ENCODE assay signal across 13 mouse cellular contexts in the genomic region with DNA sequence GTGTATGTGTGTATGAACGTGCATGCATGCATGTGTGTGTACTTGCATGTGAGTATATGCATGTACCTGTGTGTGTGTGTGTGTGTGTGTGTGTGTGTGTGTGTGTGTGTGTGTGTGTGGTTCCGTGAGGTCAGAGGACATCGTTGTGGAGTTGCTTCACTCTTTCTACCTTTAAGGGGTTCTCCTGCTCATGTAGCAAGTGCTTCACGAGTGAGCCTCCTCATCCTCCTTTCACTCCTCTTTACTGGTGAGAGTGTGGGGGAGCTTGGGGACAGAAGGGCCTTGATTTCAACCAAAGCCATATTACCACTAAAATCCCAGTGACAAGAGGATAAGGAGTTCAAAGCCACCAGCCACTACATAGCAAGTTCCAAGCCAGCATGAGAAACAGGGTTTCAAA. TPM values are rescaled to one million over a fixed set of nuclear protein-coding genes. Genes with fewer than 3 reads are reported as not detected.
DNase-seq lines count a peak whose midpoint lies in the region; ATAC-seq and TF ChIP-seq lines count a peak whose summit lies in the region.
"Had no signal": no experiment of that assay in that cellular context is flagged by ENCODE, and none has a peak within 500 bp of the region (broad histone marks: within the 10 kb centered on the region; RNA-seq: fewer than 3 reads in every experiment).

No protein-coding gene starts in this region.

- no peaks in the 10 kb centered on the region for H3K27me3 ChIP-seq in intestine, embryonic 14.5 days (replicated peaks; ENCODE audit: control insufficient read depth, insufficient read depth, low read length)
- no peaks in the 10 kb centered on the region for H3K27me3 ChIP-seq in intestine, postnatal 0 days (replicated peaks; ENCODE audit: control insufficient read depth, insufficient read depth, low read length)
- H3K27me3 ChIP-seq in testis, adult 2 months (ENCODE audit: control insufficient read depth, insufficient read depth, low read length), result no peaks in the 10 kb centered on the region
- H3K27me3 ChIP-seq in stomach, embryonic 16.5 days (ENCODE audit: control insufficient read depth, insufficient read depth, low read length), result no peaks in the 10 kb centered on the region

- WGBS in intestine, embryonic 14.5 days, result 83% methylated on average over 4 of the region's 4 CpGs
- WGBS in intestine, postnatal 0 days, result 81% methylated on average over 4 of the region's 4 CpGs
- WGBS in stomach, embryonic 16.5 days, result 70% methylated on average over 4 of the region's 4 CpGs

- H3K4me1 ChIP-seq in intestine, embryonic 14.5 days (replicated peaks; ENCODE audit: control insufficient read depth, insufficient read depth, low read length), result peaks cover 7% of the 10 kb centered on the region; the same call in 1 of the 2 replicates
- no peaks in the 10 kb centered on the region for H3K4me1 ChIP-seq in intestine, postnatal 0 days (replicated peaks; ENCODE audit: control insufficient read depth, insufficient read depth, low read length)
- no peaks in the 10 kb centered on the region for H3K4me1 ChIP-seq in testis, adult 2 months (ENCODE audit: control insufficient read depth, insufficient read depth, low read length)
- H3K4me1 ChIP-seq in stomach, embryonic 16.5 days (ENCODE audit: control insufficient read depth, insufficient read depth, low read length), result peaks cover 9% of the 10 kb centered on the region

- DNase-seq in embryo, embryonic 10.5 days (ENCODE audit: low spot score), result peak; percentile 9
- DNase-seq in embryo, embryonic 11 days, result no peak
- no peak for DNase-seq in intestine, embryonic 14.5 days (ENCODE audit: low spot score)
- DNase-seq in testis, postnatal 10 days (ENCODE audit: low spot score), result no peak
- DNase-seq in layer of hippocampus, adult 8-10 months (ENCODE audit: low spot score in 2 of 2), result no peak
- DNase-seq: cerebellum, adult 8-10 months had no signal

- no peaks in the 10 kb centered on the region for H3K9me3 ChIP-seq in intestine, embryonic 14.5 days (ENCODE audit: control insufficient read depth, low read length)
- H3K9me3 ChIP-seq in intestine, postnatal 0 days (ENCODE audit: control insufficient read depth), result no peaks in the 10 kb centered on the region
- no peaks in the 10 kb centered on the region for H3K9me3 ChIP-seq in stomach, embryonic 16.5 days (replicated peaks; ENCODE audit: control insufficient read depth, low read length)

- H3K27ac ChIP-seq in intestine, embryonic 14.5 days (ENCODE audit: low read depth), result peak overlapping the region; percentile 69; the same call in 1 of the 2 replicates
- no peak overlapping the region for H3K27ac ChIP-seq in intestine, postnatal 0 days (ENCODE audit: low read depth, low read length)
- peak overlapping the region; percentile 37; the same call in 1 of the 2 replicates for H3K27ac ChIP-seq in testis, adult 2 months (ENCODE audit: control insufficient read depth, insufficient read depth, low read depth, low read length)
- peak overlapping the region; percentile 94 for H3K27ac ChIP-seq in stomach, embryonic 16.5 days (ENCODE audit: low read length)

- no peak for TF ChIP-seq CTCF in intestine, postnatal 0 days (IDR thresholded peaks at IDR 0.05; ENCODE audit: low read depth)
- no peak for TF ChIP-seq CTCF in testis, adult 2 months (IDR thresholded peaks at IDR 0.05; ENCODE audit: control insufficient read depth, insufficient read depth, insufficient replicate concordance, low read depth, low read length)

- no peaks in the 10 kb centered on the region for H3K36me3 ChIP-seq in intestine, embryonic 14.5 days (ENCODE audit: control insufficient read depth, insufficient read depth, low read length)
- H3K36me3 ChIP-seq in intestine, postnatal 0 days (ENCODE audit: control insufficient read depth, insufficient read depth), result no peaks in the 10 kb centered on the region
- H3K36me3 ChIP-seq in testis, adult 2 months (ENCODE audit: control insufficient read depth, insufficient read depth, low read length), result no peaks in the 10 kb centered on the region
- H3K36me3 ChIP-seq in stomach, embryonic 16.5 days (ENCODE audit: control insufficient read depth, insufficient read depth, low read length), result no peaks in the 10 kb centered on the region

- no peak for ATAC-seq in intestine, embryonic 14.5 days (replicated peaks; ENCODE audit: low FRiP score, low TSS enrichment, low read depth)
- no peak for ATAC-seq in intestine, postnatal 0 days
- no peak for ATAC-seq in stomach, embryonic 16.5 days (ENCODE audit: insufficient read depth, low FRiP score)

- TF ChIP-seq POLR2A in testis, adult 2 months (IDR thresholded peaks at IDR 0.05; ENCODE audit: control insufficient read depth, low read depth, low read length), result no peak

- no peak overlapping the region for H3K4me3 ChIP-seq in intestine, embryonic 14.5 days (ENCODE audit: low read depth, low read length)
- H3K4me3 ChIP-seq in intestine, postnatal 0 days (ENCODE audit: low read depth, low read length), result no peak overlapping the region
- no peak overlapping the region for H3K4me3 ChIP-seq in testis, adult 2 months (ENCODE audit: control insufficient read depth, low read depth, low read length)
- no peak overlapping the region for H3K4me3 ChIP-seq in stomach, embryonic 16.5 days (replicated peaks; ENCODE audit: low read length)
- H3K4me3 ChIP-seq: layer of hippocampus, adult 2 months had no signal

- H3K4me2 ChIP-seq in intestine, embryonic 14.5 days (ENCODE audit: low read length), result peak overlapping the region; percentile 36; the same call in 1 of the 2 replicates
- no peak overlapping the region for H3K4me2 ChIP-seq in intestine, postnatal 0 days (replicated peaks; ENCODE audit: low read depth)
- peak overlapping the region; percentile 44 for H3K4me2 ChIP-seq in stomach, embryonic 16.5 days (ENCODE audit: low read depth, low read length)

- H3K9ac ChIP-seq in intestine, embryonic 14.5 days (ENCODE audit: low read length), result no peak overlapping the region
- no peak overlapping the region for H3K9ac ChIP-seq in intestine, postnatal 0 days (ENCODE audit: low read depth, low read length)
- H3K9ac ChIP-seq in stomach, embryonic 16.5 days (ENCODE audit: low read length), result no peak overlapping the region

RNA-seq across cellular contexts. Expression of a gene that starts 10.5 kb away (rescaled TPM):
- polyA plus RNA-seq in intestine, embryonic 14.5 days (2014; fragmentation: Nextera tagmentation; extraction: Ambion mirVana), result 0.30 and 0.41 TPM in 2 replicates
- polyA plus RNA-seq in intestine, postnatal 0 days (2015; fragmentation: Nextera tagmentation; extraction: Ambion mirVana), result 0.20 and 0.30 TPM in 2 replicates
- polyA plus RNA-seq in testis, adult 2 months (2012; rRNA removed), result 0.61 and 0.88 TPM in 2 replicates
- 0.29 and 0.44 TPM in 2 replicates for polyA plus RNA-seq in stomach, embryonic 16.5 days (2015; fragmentation: Nextera tagmentation; extraction: Ambion mirVana)
- 1 to 10 TPM in 1 of 4 experiments, under 1 TPM in 3; 0.39 to 1.5 (median 0.75) TPM for total RNA-seq in layer of hippocampus, adult 8-10 months (2022)

RNA-seq across cellular contexts. Expression of a gene that starts 30.0 kb away (rescaled TPM):
- 5.4 and 6.8 TPM in 2 replicates for polyA plus RNA-seq in intestine, embryonic 14.5 days (2014; fragmentation: Nextera tagmentation; extraction: Ambion mirVana)
- 2.1 and 2.3 TPM in 2 replicates for polyA plus RNA-seq in intestine, postnatal 0 days (2015; fragmentation: Nextera tagmentation; extraction: Ambion mirVana)
- 5.4 and 6.6 TPM in 2 replicates for polyA plus RNA-seq in testis, adult 2 months (2012; rRNA removed)
- 25.0 TPM in 2 replicates for polyA plus RNA-seq in stomach, embryonic 16.5 days (2015; fragmentation: Nextera tagmentation; extraction: Ambion mirVana)
- total RNA-seq in layer of hippocampus, adult 8-10 months (2022), result 10 to 100 TPM in 2 of 4 experiments, 1 to 10 TPM in 2; 8.8 to 11.8 (median 9.6) TPM

RNA-seq across cellular contexts. Expression of a gene that starts 33.5 kb away (rescaled TPM):
- 1.8 and 1.9 TPM in 2 replicates for polyA plus RNA-seq in intestine, embryonic 14.5 days (2014; fragmentation: Nextera tagmentation; extraction: Ambion mirVana)
- polyA plus RNA-seq in intestine, postnatal 0 days (2015; fragmentation: Nextera tagmentation; extraction: Ambion mirVana), result 2.7 and 5.1 TPM in 2 replicates
- 2.8 and 3.1 TPM in 2 replicates for polyA plus RNA-seq in testis, adult 2 months (2012; rRNA removed)
- polyA plus RNA-seq in stomach, embryonic 16.5 days (2015; fragmentation: Nextera tagmentation; extraction: Ambion mirVana), result 14.2 and 15.5 TPM in 2 replicates
- total RNA-seq in layer of hippocampus, adult 8-10 months (2022), result 1 to 10 TPM in 2 of 4 experiments, under 1 TPM in 2; 0.62 to 1.4 (median 1.0) TPM

RNA-seq across cellular contexts. Expression of a gene that starts 36.2 kb away (rescaled TPM):
- polyA plus RNA-seq in intestine, embryonic 14.5 days (2014; fragmentation: Nextera tagmentation; extraction: Ambion mirVana), result not detected in 2 replicates
- not detected in 2 replicates for polyA plus RNA-seq in intestine, postnatal 0 days (2015; fragmentation: Nextera tagmentation; extraction: Ambion mirVana)
- polyA plus RNA-seq in testis, adult 2 months (2012; rRNA removed), result not detected in 2 replicates
- polyA plus RNA-seq in stomach, embryonic 16.5 days (2015; fragmentation: Nextera tagmentation; extraction: Ambion mirVana), result not detected in 2 replicates
- not detected for total RNA-seq in layer of hippocampus, adult 8-10 months (2022)
- total RNA-seq: adrenal gland, postnatal 25 days; layer of hippocampus, adult 2 months; midbrain, postnatal 0 days had no signal
- polyA plus RNA-seq: limb, embryonic 14.5 days; midbrain, postnatal 0 days had no signal

RNA-seq across cellular contexts. Expression of a gene that starts 54.2 kb away (rescaled TPM):
- 13.7 and 15.8 TPM in 2 replicates for polyA plus RNA-seq in intestine, embryonic 14.5 days (2014; fragmentation: Nextera tagmentation; extraction: Ambion mirVana)
- 3.8 and 5.7 TPM in 2 replicates for polyA plus RNA-seq in intestine, postnatal 0 days (2015; fragmentation: Nextera tagmentation; extraction: Ambion mirVana)
- polyA plus RNA-seq in testis, adult 2 months (2012; rRNA removed), result 58.3 and 63.5 TPM in 2 replicates
- polyA plus RNA-seq in stomach, embryonic 16.5 days (2015; fragmentation: Nextera tagmentation; extraction: Ambion mirVana), result 9.8 and 10.9 TPM in 2 replicates
- total RNA-seq in layer of hippocampus, adult 8-10 months (2022), result 10 to 100 TPM; 52.8 to 62.0 (median 58.8) TPM
